Mouse (Mus musculus): Measurements from ENCODE around the gene Rtkn.

DNA sequence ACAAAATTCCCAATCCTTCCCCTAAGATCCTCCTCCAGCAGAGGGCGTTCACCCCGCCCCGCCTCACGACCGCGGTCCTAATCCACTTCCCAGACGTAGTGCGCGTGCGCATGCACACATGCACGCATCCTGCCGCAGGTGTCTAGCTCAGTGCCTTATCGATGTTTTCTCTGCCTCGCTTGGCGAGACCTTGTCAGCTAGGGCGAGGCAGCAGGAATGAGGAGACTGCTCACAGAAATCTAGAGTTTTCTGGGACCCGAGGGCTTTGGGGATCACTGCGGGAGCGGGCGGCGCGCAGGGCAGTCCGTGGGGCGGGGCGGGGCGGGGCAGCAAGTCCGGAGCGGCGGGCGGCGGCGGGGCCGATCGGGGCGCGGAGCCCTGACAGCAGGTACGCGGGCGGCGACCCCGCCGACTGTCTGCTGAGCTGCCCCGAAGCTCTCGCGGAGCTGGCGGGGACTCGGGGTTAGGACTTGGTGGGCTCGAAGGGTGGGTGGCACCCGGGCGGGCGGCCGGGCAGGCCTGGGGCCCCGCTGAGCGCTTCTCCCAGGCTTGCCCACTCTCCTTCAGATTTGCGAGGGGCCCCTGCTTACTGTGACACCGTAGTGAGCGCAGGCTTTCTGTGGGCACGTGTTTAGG lies 30.5 kb downstream of the Rtkn start, which contains the start of gene Dctn1:
- TF ChIP-seq CTCF (IDR thresholded peaks at IDR 0.05; ENCODE audit: low read depth): peak; percentile 97
- peak; percentile 64 for TF ChIP-seq EP300 (IDR thresholded peaks at IDR 0.05; ENCODE audit: low read depth)

All from liver, embryonic 14.5 days (tissue).